Mouse (Mus musculus): Measurements from ENCODE around the gene Crat.

- TF ChIP-seq CTCF (IDR thresholded peaks at IDR 0.05; ENCODE audit: low read depth) (no peak), EP300 (IDR thresholded peaks at IDR 0.05; ENCODE audit: low read depth) (no peak; the same call in 1 of the 2 replicates)
Observed at GRCm38 (mm10) chr2:30415936-30416648, 479 bp upstream of the Crat start, which contains the start of gene Ptpa.
